Mouse (Mus musculus) kidney, embryonic 16.5 days (tissue): Measurements from ENCODE around the gene Xrcc5. TPM values are rescaled to one million over a fixed set of nuclear protein-coding genes. Genes with fewer than 3 reads are reported as not detected.

Experiments
- ATAC-seq: fragments of 200-750 bp; cut with Nextera tagmentation; 2 replicates; pipeline ENCODE4 v1.8.0; 2017; ENCODE audit warnings: moderate TSS enrichment; ENCODE audit not compliant: low FRiP score, low TSS enrichment
- H3K27ac ChIP-seq: fragments of 300-500 bp; sonication (generic); 2 replicates; pipeline ENCODE4 v1.5.1; 2014; ENCODE audit warnings: low read length
- H3K27me3 ChIP-seq: fragments of 300-500 bp; sonication (generic); 2 replicates; pipeline ENCODE4 v1.6.1; 2014; ENCODE audit warnings: low read length, control low read depth, mixed read lengths; ENCODE audit not compliant: insufficient read depth
- H3K36me3 ChIP-seq: fragments of 300-500 bp; sonication (generic); 2 replicates; pipeline ENCODE4 v1.6.1; 2014; ENCODE audit warnings: low read length, control low read depth, mixed read lengths; ENCODE audit not compliant: insufficient read depth
- H3K4me1 ChIP-seq: fragments of 300-500 bp; sonication (generic); 2 replicates; pipeline ENCODE4 v1.6.1; 2014; ENCODE audit warnings: low read length, control low read depth, mixed read lengths; ENCODE audit not compliant: insufficient read depth
- H3K4me2 ChIP-seq: fragments of 300-500 bp; sonication (generic); replicated peaks from 2 replicates; pipeline ENCODE4 v1.6.1; 2014; ENCODE audit warnings: low read depth, low read length
- H3K4me3 ChIP-seq: fragments of 300-500 bp; sonication (generic); 2 replicates; pipeline ENCODE4 v1.5.1; 2014; ENCODE audit warnings: mild to moderate bottlenecking, low read length
- H3K9ac ChIP-seq: fragments of 300-500 bp; sonication (generic); replicated peaks from 2 replicates; pipeline ENCODE4 v1.6.1; 2014; ENCODE audit warnings: low read length
- H3K9me3 ChIP-seq: fragments of 300-500 bp; sonication (generic); 2 replicates; pipeline ENCODE4 v1.6.1; 2016; ENCODE audit warnings: low read length, control low read depth
- WGBS: fragments of 180-500 bp; shearing (Covaris S2); extraction: QIAGEN DNeasy Blood & Tissue Kit; methylation state at CpG from one replicate; pipeline ENCODE4 v1.1.7; 2014; 5-methylcytosine and 5-hydroxymethylcytosine counted together
- polyA plus RNA-seq: library from polyadenylated mRNA; unstranded; fragments of >200 nt; fragmentation: Nextera tagmentation; extraction: Ambion mirVana; gene quantifications from 2 replicates; pipeline ENCODE4 v1.2.1, GENCODE M21; 2015

Xrcc5 gene
- polyA plus RNA-seq, 1 experiment from 2014 or later = 55.1 TPM

GRCm38 (mm10) chr1:72338341-72338740 is 31.1 kb downstream of the Xrcc5 start:
- Histone ChIP-seq H3K4me2 (no peak overlapping the region), H3K9me3 (no peaks in the 10 kb centered on the region), H3K27me3 (no peaks in the 10 kb centered on the region), H3K4me3 (no peak overlapping the region), H3K9ac (no peak overlapping the region), H3K27ac (no peak overlapping the region), H3K36me3 (peaks cover 37% of the 10 kb centered on the region), H3K4me1 (no peaks in the 10 kb centered on the region)
- ATAC-seq = no peak
- WGBS = 88% methylated on average over 5 of the region's 5 CpGs

- H3K4me1 ChIP-seq = no peaks in the 10 kb centered on the region
Measured at GRCm38 (mm10) chr1:72347873-72348272, 40.7 kb downstream of the Xrcc5 start.

GRCm38 (mm10) chr1:72354856-72355255 is 47.6 kb downstream of the Xrcc5 start:
- ATAC-seq = no peak
- Histone ChIP-seq H3K4me1 (no peaks in the 10 kb centered on the region), H3K27ac (no peak overlapping the region), H3K9me3 (no peaks in the 10 kb centered on the region), H3K4me3 (no peak overlapping the region), H3K36me3 (peaks cover 22% of the 10 kb centered on the region), H3K9ac (no peak overlapping the region), H3K27me3 (no peaks in the 10 kb centered on the region), H3K4me2 (no peak overlapping the region)
- 90% methylated on average over 2 of the region's 2 CpGs for WGBS

More at GRCm38 (mm10) chr1:72347873-72348272, 40.7 kb downstream of the Xrcc5 start:
- H3K4me2 ChIP-seq = no peak overlapping the region
- ATAC-seq = no peak
- 65% methylated on average over 6 of the region's 6 CpGs for WGBS
- no peak overlapping the region for H3K9ac ChIP-seq
- no peaks in the 10 kb centered on the region for H3K27me3 ChIP-seq
- H3K36me3 ChIP-seq = peaks cover 15% of the 10 kb centered on the region
- H3K27ac ChIP-seq = no peak overlapping the region
- H3K4me3 ChIP-seq = no peak overlapping the region
- no peaks in the 10 kb centered on the region for H3K9me3 ChIP-seq

GRCm38 (mm10) chr1:72358216-72358615 is 51.0 kb downstream of the Xrcc5 start:
- no peak overlapping the region for H3K9ac ChIP-seq
- H3K27me3 ChIP-seq = no peaks in the 10 kb centered on the region
- H3K4me1 ChIP-seq = no peaks in the 10 kb centered on the region
- no peaks in the 10 kb centered on the region for H3K9me3 ChIP-seq
- no peak overlapping the region for H3K27ac ChIP-seq
- no peak overlapping the region for H3K4me2 ChIP-seq
- WGBS = 92% methylated on average over 2 of the region's 2 CpGs
- H3K4me3 ChIP-seq = no peak overlapping the region
- H3K36me3 ChIP-seq = peaks cover 32% of the 10 kb centered on the region
- no peak for ATAC-seq

- peaks cover 33% of the 10 kb centered on the region for H3K36me3 ChIP-seq
- no peaks in the 10 kb centered on the region for H3K27me3 ChIP-seq
- no peak for ATAC-seq
- no peaks in the 10 kb centered on the region for H3K9me3 ChIP-seq
- H3K27ac ChIP-seq = no peak overlapping the region
- no peak overlapping the region for H3K4me2 ChIP-seq
- WGBS = 96% methylated on average over 2 of the region's 2 CpGs
- H3K4me1 ChIP-seq = no peaks in the 10 kb centered on the region
- no peak overlapping the region for H3K9ac ChIP-seq
- no peak overlapping the region for H3K4me3 ChIP-seq
Measured at GRCm38 (mm10) chr1:72359462-72359861, 52.2 kb downstream of the Xrcc5 start.

- H3K9me3 ChIP-seq = no peaks in the 10 kb centered on the region
- peaks cover 35% of the 10 kb centered on the region for H3K36me3 ChIP-seq
- WGBS = 90% methylated on average over 4 of the region's 4 CpGs
- no peak overlapping the region for H3K4me3 ChIP-seq
- no peak overlapping the region for H3K9ac ChIP-seq
- H3K27ac ChIP-seq = no peak overlapping the region
- no peaks in the 10 kb centered on the region for H3K27me3 ChIP-seq
- no peak for ATAC-seq
- H3K4me1 ChIP-seq = no peaks in the 10 kb centered on the region
- no peak overlapping the region for H3K4me2 ChIP-seq
Measured at GRCm38 (mm10) chr1:72360809-72361208, 53.6 kb downstream of the Xrcc5 start.

GRCm38 (mm10) chr1:72364661-72365060 is 57.4 kb downstream of the Xrcc5 start:
- H3K9ac ChIP-seq = no peak overlapping the region
- WGBS = 89% methylated on average over 8 of the region's 8 CpGs
- no peak overlapping the region for H3K27ac ChIP-seq
- H3K4me3 ChIP-seq = no peak overlapping the region
- no peaks in the 10 kb centered on the region for H3K9me3 ChIP-seq
- peaks cover 16% of the 10 kb centered on the region; the same call in 1 of the 2 replicates for H3K36me3 ChIP-seq
- no peak overlapping the region for H3K4me2 ChIP-seq
- no peaks in the 10 kb centered on the region for H3K4me1 ChIP-seq
- no peaks in the 10 kb centered on the region for H3K27me3 ChIP-seq
- no peak for ATAC-seq

- Histone ChIP-seq H3K4me1 (no peaks in the 10 kb centered on the region), H3K4me2 (no peak overlapping the region), H3K36me3 (peaks cover 11% of the 10 kb centered on the region; the same call in 1 of the 2 replicates), H3K27ac (no peak overlapping the region), H3K4me3 (no peak overlapping the region), H3K9ac (no peak overlapping the region), H3K27me3 (no peaks in the 10 kb centered on the region), H3K9me3 (no peaks in the 10 kb centered on the region)
- ATAC-seq = no peak
- WGBS = 79% methylated on average over 1 of the region's 1 CpGs
Measured at GRCm38 (mm10) chr1:72372512-72372911, 65.3 kb downstream of the Xrcc5 start.

- Histone ChIP-seq H3K9ac (no peak overlapping the region), H3K4me2 (no peak overlapping the region), H3K27ac (no peak overlapping the region), H3K9me3 (no peaks in the 10 kb centered on the region), H3K4me1 (no peaks in the 10 kb centered on the region), H3K36me3 (peaks cover 11% of the 10 kb centered on the region; the same call in 1 of the 2 replicates), H3K4me3 (no peak overlapping the region), H3K27me3 (no peaks in the 10 kb centered on the region)
- WGBS = 97% methylated on average over 3 of the region's 3 CpGs
- ATAC-seq = no peak
Measured at GRCm38 (mm10) chr1:72372913-72373312, 65.7 kb downstream of the Xrcc5 start.

- H3K4me3 ChIP-seq = no peak overlapping the region
- no peak overlapping the region for H3K27ac ChIP-seq
- 53% methylated on average over 6 of the region's 6 CpGs for WGBS
- H3K4me1 ChIP-seq = no peaks in the 10 kb centered on the region
- H3K9me3 ChIP-seq = no peaks in the 10 kb centered on the region
- no peak overlapping the region for H3K4me2 ChIP-seq
- H3K36me3 ChIP-seq = peaks cover 11% of the 10 kb centered on the region; the same call in 1 of the 2 replicates
- no peaks in the 10 kb centered on the region for H3K27me3 ChIP-seq
- no peak for ATAC-seq
- no peak overlapping the region for H3K9ac ChIP-seq
Measured at GRCm38 (mm10) chr1:72373648-72374047, 66.4 kb downstream of the Xrcc5 start.
